Comparison of ENCODE assay signal across 8 mouse cellular contexts in the genomic region with DNA sequence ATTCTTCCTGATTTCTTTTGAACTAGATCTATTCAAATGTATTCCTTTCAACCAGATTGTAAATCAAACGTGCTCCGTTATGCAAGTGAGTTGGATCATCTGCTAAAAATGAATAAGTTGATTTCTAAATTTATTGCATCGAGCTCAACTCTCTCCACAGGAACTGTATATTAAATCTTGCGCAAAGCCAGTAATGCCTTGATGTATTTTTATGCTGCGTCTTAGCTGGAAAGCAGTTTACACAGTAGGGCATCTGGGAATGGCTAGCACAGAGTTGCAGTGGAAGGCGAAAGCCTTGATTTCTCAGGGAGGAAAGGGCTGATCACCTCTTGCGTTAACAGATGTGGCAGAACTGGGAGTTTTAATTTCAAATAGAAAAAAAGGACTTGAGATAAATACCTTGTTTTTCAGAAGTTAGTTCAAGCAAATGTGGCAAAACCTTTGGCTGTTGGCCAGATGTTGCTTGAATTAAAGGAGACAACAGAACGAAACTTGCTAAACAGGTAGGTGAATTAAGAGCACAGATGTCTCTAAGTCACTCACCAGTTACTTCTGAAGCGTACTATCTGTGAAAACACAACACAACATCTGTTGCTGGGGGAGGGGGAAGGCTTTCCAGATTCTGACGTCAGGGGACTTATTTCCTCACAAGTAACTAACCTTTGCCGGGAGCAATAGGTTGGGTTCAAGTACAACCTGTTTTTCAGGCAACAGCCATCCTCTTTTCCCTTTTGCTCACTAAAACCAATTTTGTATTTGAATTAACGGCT. TPM values are rescaled to one million over a fixed set of nuclear protein-coding genes. Genes with fewer than 3 reads are reported as not detected.
DNase-seq lines count a peak whose midpoint lies in the region; ATAC-seq and TF ChIP-seq lines count a peak whose summit lies in the region.

No protein-coding gene starts in this region.

- H3K9ac ChIP-seq in kidney, postnatal 0 days (ENCODE audit: low read depth, low read length) = peak overlapping the region; percentile 44; the same call in 1 of the 2 replicates
- peak overlapping the region; percentile 58 for H3K9ac ChIP-seq in forebrain, embryonic 11.5 days (ENCODE audit: low read length)
- H3K9ac ChIP-seq in midbrain, embryonic 13.5 days (replicated peaks) = peak overlapping the region; percentile 66

- no peaks in the 10 kb centered on the region for H3K27me3 ChIP-seq in kidney, postnatal 0 days (ENCODE audit: insufficient read depth, low read length)
- H3K27me3 ChIP-seq in forebrain, embryonic 11.5 days (ENCODE audit: control insufficient read depth, insufficient read depth, low read length) = no peaks in the 10 kb centered on the region
- H3K27me3 ChIP-seq in midbrain, embryonic 13.5 days = 0 out of 2 replicates have a peak, but pooled peaks cover 3% of the 10 kb centered on the region

- H3K9me3 ChIP-seq in kidney, postnatal 0 days (replicated peaks; ENCODE audit: low read length) = no peaks in the 10 kb centered on the region
- H3K9me3 ChIP-seq in forebrain, embryonic 11.5 days (ENCODE audit: control insufficient read depth, low read length) = no peaks in the 10 kb centered on the region
- H3K9me3 ChIP-seq in midbrain, embryonic 13.5 days = no peaks in the 10 kb centered on the region

- DNase-seq in kidney, postnatal 0 days (ENCODE audit: low spot score) = peak; percentile 18
- DNase-seq in kidney, adult 18-20 months = no peak
- DNase-seq in forebrain, embryonic 11.5 days (ENCODE audit: low spot score) = no peak
- DNase-seq in left cerebral cortex, postnatal 25 days (ENCODE audit: low spot score in 2 of 2) = peak; percentile 33 to 77

- H3K4me3 ChIP-seq in kidney, postnatal 0 days (replicated peaks; ENCODE audit: low read depth, low read length) = peak overlapping the region; percentile 71
- peak overlapping the region; percentile 89 for H3K4me3 ChIP-seq in bone marrow, adult 2 months (replicated peaks; ENCODE audit: control insufficient read depth, low read depth, low read length)
- peak overlapping the region; percentile 70 for H3K4me3 ChIP-seq in forebrain, embryonic 11.5 days (ENCODE audit: low read depth, low read length)
- H3K4me3 ChIP-seq in midbrain, embryonic 13.5 days (replicated peaks) = peak overlapping the region; percentile 79

- intact Hi-C loops in left cerebral cortex, postnatal 25 days (cut with DNase I) = no loop called here

- ATAC-seq in kidney, postnatal 0 days (replicated peaks; ENCODE audit: low FRiP score, low read depth) = peak; percentile 12; the same call in 1 of the 2 replicates
- ATAC-seq in forebrain, embryonic 11.5 days (replicated peaks; ENCODE audit: low FRiP score) = peak; percentile 17; the same call in 1 of the 2 replicates
- ATAC-seq in midbrain, embryonic 13.5 days = peak; percentile 7
- no peak for ATAC-seq in activated CD4-positive, CD25-positive, alpha-beta regulatory T cell, adult 4 months
- ATAC-seq in monocyte, adult 5-6 weeks (replicated peaks; ENCODE audit: insufficient number of reproducible peaks, low FRiP score, low TSS enrichment, poor library complexity, severe bottlenecking) = no peak

- TF ChIP-seq POLR2A in bone marrow, adult 2 months (IDR thresholded peaks at IDR 0.05; ENCODE audit: borderline replicate concordance, control insufficient read depth, low read depth, low read length) = no peak

- TF ChIP-seq CTCF in kidney, postnatal 0 days (IDR thresholded peaks at IDR 0.05; ENCODE audit: low read depth) = no peak
- no peak for TF ChIP-seq CTCF in bone marrow, adult 2 months (IDR thresholded peaks at IDR 0.05; ENCODE audit: control insufficient read depth, insufficient read depth, low read length)

- no peaks in the 10 kb centered on the region for H3K36me3 ChIP-seq in kidney, postnatal 0 days (ENCODE audit: insufficient read depth, low read length)
- H3K36me3 ChIP-seq in forebrain, embryonic 11.5 days (ENCODE audit: control insufficient read depth, insufficient read depth, low read length) = no peaks in the 10 kb centered on the region
- H3K36me3 ChIP-seq in midbrain, embryonic 13.5 days = no peaks in the 10 kb centered on the region

- no peaks in the 10 kb centered on the region for H3K4me1 ChIP-seq in kidney, postnatal 0 days (replicated peaks; ENCODE audit: insufficient read depth, low read length)
- peaks cover 1% of the 10 kb centered on the region; the same call in 1 of the 2 replicates for H3K4me1 ChIP-seq in bone marrow, adult 2 months (ENCODE audit: control insufficient read depth, insufficient read depth, low read length)
- H3K4me1 ChIP-seq in forebrain, embryonic 11.5 days (replicated peaks; ENCODE audit: control insufficient read depth, insufficient read depth, low read length) = no peaks in the 10 kb centered on the region
- H3K4me1 ChIP-seq in midbrain, embryonic 13.5 days (replicated peaks) = peaks cover 23% of the 10 kb centered on the region

- WGBS in kidney, postnatal 0 days = 43% methylated on average over 12 of the region's 12 CpGs
- 34% methylated on average over 12 of the region's 12 CpGs for WGBS in bone marrow, adult 2 months
- WGBS in forebrain, embryonic 11.5 days = 49% methylated on average over 12 of the region's 12 CpGs
- 47% methylated on average over 12 of the region's 12 CpGs for WGBS in midbrain, embryonic 13.5 days

- peak overlapping the region; percentile 58; the same call in 1 of the 2 replicates for H3K27ac ChIP-seq in kidney, postnatal 0 days
- 0 out of 2 replicates have a peak overlapping the region, but pooled peaks have one; percentile 1 for H3K27ac ChIP-seq in bone marrow, adult 2 months (ENCODE audit: control insufficient read depth, insufficient read depth, low read depth, low read length, poor library complexity)
- no peak overlapping the region for H3K27ac ChIP-seq in forebrain, embryonic 11.5 days (ENCODE audit: low read depth, low read length)
- H3K27ac ChIP-seq in midbrain, embryonic 13.5 days = peak overlapping the region; percentile 77

- H3K4me2 ChIP-seq in kidney, postnatal 0 days (ENCODE audit: low read length) = peak overlapping the region; percentile 82
- peak overlapping the region; percentile 67 for H3K4me2 ChIP-seq in forebrain, embryonic 11.5 days (ENCODE audit: low read depth, low read length, severe bottlenecking)
- peak overlapping the region; percentile 57 for H3K4me2 ChIP-seq in midbrain, embryonic 13.5 days (replicated peaks)

RNA-seq across cellular contexts. Expression of a gene that starts 0.7 kb away (rescaled TPM):
- polyA plus RNA-seq in kidney, postnatal 0 days (2015; fragmentation: Nextera tagmentation; extraction: Ambion mirVana) = 9.4 and 10.3 TPM in 2 replicates
- 3.6 and 7.0 TPM in 2 replicates for polyA plus RNA-seq in bone marrow, adult 2 months (2011; ENCODE audit: insufficient read depth, insufficient read length, low replicate concordance, missing spikeins)
- polyA plus RNA-seq in forebrain, embryonic 11.5 days (2014; fragmentation: Nextera tagmentation; extraction: Ambion mirVana) = 13.1 and 14.3 TPM in 2 replicates
- 100 to 1,000 TPM; 178 to 186 TPM for total RNA-seq in left cerebral cortex, postnatal 25 days (2021)
- 15.5 and 16.2 TPM in 2 replicates for polyA plus RNA-seq in midbrain, embryonic 13.5 days (2015; fragmentation: Nextera tagmentation; extraction: Ambion mirVana)
- 1 to 10 TPM; 3.7 to 3.8 TPM for polyA plus RNA-seq in activated CD4-positive, CD25-positive, alpha-beta regulatory T cell, adult 4 months (2017; shearing (Covaris generic))
- total RNA-seq in monocyte, adult 5-6 weeks (2017) = 5.2 to 7.7 TPM (median 5.2 TPM) in 3 replicates

RNA-seq across cellular contexts. Expression of a gene that starts 24.8 kb away (rescaled TPM):
- polyA plus RNA-seq in kidney, postnatal 0 days (2015; fragmentation: Nextera tagmentation; extraction: Ambion mirVana) = not detected in 2 replicates
- not detected in 2 replicates for polyA plus RNA-seq in bone marrow, adult 2 months (2011; ENCODE audit: insufficient read depth, insufficient read length, low replicate concordance, missing spikeins)
- polyA plus RNA-seq in forebrain, embryonic 11.5 days (2014; fragmentation: Nextera tagmentation; extraction: Ambion mirVana) = not detected in 2 replicates
- total RNA-seq in left cerebral cortex, postnatal 25 days (2021) = not detected
- polyA plus RNA-seq in midbrain, embryonic 13.5 days (2015; fragmentation: Nextera tagmentation; extraction: Ambion mirVana) = not detected in 2 replicates
- not detected for polyA plus RNA-seq in activated CD4-positive, CD25-positive, alpha-beta regulatory T cell, adult 4 months (2017; shearing (Covaris generic))
- not detected in 3 replicates for total RNA-seq in monocyte, adult 5-6 weeks (2017)

RNA-seq across cellular contexts. Expression of a gene that starts 28.7 kb away (rescaled TPM):
- 19.4 and 23.6 TPM in 2 replicates for polyA plus RNA-seq in kidney, postnatal 0 days (2015; fragmentation: Nextera tagmentation; extraction: Ambion mirVana)
- polyA plus RNA-seq in bone marrow, adult 2 months (2011; ENCODE audit: insufficient read depth, insufficient read length, low replicate concordance, missing spikeins) = 0.25 and 2.3 TPM in 2 replicates
- 52.8 and 55.4 TPM in 2 replicates for polyA plus RNA-seq in forebrain, embryonic 11.5 days (2014; fragmentation: Nextera tagmentation; extraction: Ambion mirVana)
- 10 to 100 TPM; 21.9 to 23.3 TPM for total RNA-seq in left cerebral cortex, postnatal 25 days (2021)
- 42.7 and 43.6 TPM in 2 replicates for polyA plus RNA-seq in midbrain, embryonic 13.5 days (2015; fragmentation: Nextera tagmentation; extraction: Ambion mirVana)
- not detected for polyA plus RNA-seq in activated CD4-positive, CD25-positive, alpha-beta regulatory T cell, adult 4 months (2017; shearing (Covaris generic))
- total RNA-seq in monocyte, adult 5-6 weeks (2017) = not detected in 3 replicates

Comparison
In these comparisons a context has a peak if more than half of its experiments do, and no peak if none do; other contexts are left out.
1. DNase-seq: peak in kidney, postnatal 0 days (single experiment) and left cerebral cortex, postnatal 25 days (2 of 2); none in kidney, adult 18-20 months (single experiment) and forebrain, embryonic 11.5 days (single experiment).
2. ATAC-seq: peak in kidney, postnatal 0 days (single experiment), forebrain, embryonic 11.5 days (single experiment) and midbrain, embryonic 13.5 days (single experiment); none in activated CD4-positive, CD25-positive, alpha-beta regulatory T cell, adult 4 months (single experiment) and monocyte, adult 5-6 weeks (single experiment).
3. Peak in every context shown above with its lines, with median percentiles within 50 percentile points of each other: H3K4me2 ChIP-seq, H3K4me3 ChIP-seq and H3K9ac ChIP-seq.